Mouse (Mus musculus) bone marrow, adult 2 months (tissue): ENCODE measurements around the gene Itih4.

Source experiments
- CTCF ChIP-seq: fragments of 200-500 bp; IDR thresholded peaks from 2 replicates; pipeline ENCODE4 v1.5.1; 2011; ENCODE audit warnings: low read length, control low read depth; ENCODE audit not compliant: control insufficient read depth, insufficient read depth
- POLR2A ChIP-seq: fragments of 200-500 bp; IDR thresholded peaks from 2 replicates; pipeline ENCODE4 v1.6.1; 2011; ENCODE audit warnings: low read depth, mild to moderate bottlenecking, control low read depth, low read length, borderline replicate concordance; ENCODE audit not compliant: control insufficient read depth

GRCm38 (mm10) chr14:30949986-30950385 lies 63.7 kb downstream of the Itih4 start:
- TF ChIP-seq POLR2A (no peak), CTCF (no peak)
